In genomic region chr13:43930081-43930981, GRCm38 (mm10) we compare ENCODE assay signal across 14 mouse cellular contexts.
A peak's percentile ranks its signal among the peaks of the same experiment; 100 is the strongest.
DNase-seq lines count a peak whose midpoint lies in the region; ATAC-seq and TF ChIP-seq lines count a peak whose summit lies in the region.
"Had no signal": no experiment of that assay in that cellular context is flagged by ENCODE, and none has a peak within 500 bp of the region (broad histone marks: within the 10 kb centered on the region; RNA-seq: fewer than 3 reads in every experiment).

No protein-coding gene starts in this region.

- no peaks in the 10 kb centered on the region for H3K9me3 ChIP-seq in kidney, postnatal 0 days (replicated peaks; ENCODE audit: low read length)
- no peaks in the 10 kb centered on the region for H3K9me3 ChIP-seq in embryonic facial prominence, embryonic 15.5 days (replicated peaks)
- peaks cover 5% of the 10 kb centered on the region; the same call in 1 of the 2 replicates for H3K9me3 ChIP-seq in limb, embryonic 11.5 days (ENCODE audit: control insufficient read depth, low read length)
- H3K9me3 ChIP-seq: heart, embryonic 15.5 days; limb, embryonic 15.5 days had no signal

- no peak for TF ChIP-seq CTCF in kidney, postnatal 0 days (IDR thresholded peaks at IDR 0.05; ENCODE audit: low read depth)

- H3K4me1 ChIP-seq in kidney, postnatal 0 days (replicated peaks; ENCODE audit: insufficient read depth, low read length), result 0 out of 2 replicates have a peak, but pooled peaks cover 3% of the 10 kb centered on the region
- peaks cover 10% of the 10 kb centered on the region for H3K4me1 ChIP-seq in embryonic facial prominence, embryonic 15.5 days
- peaks cover 25% of the 10 kb centered on the region for H3K4me1 ChIP-seq in limb, embryonic 11.5 days (ENCODE audit: control insufficient read depth, insufficient read depth, low read length)
- H3K4me1 ChIP-seq: heart, embryonic 15.5 days had no signal

- no peak for DNase-seq in kidney, postnatal 0 days (ENCODE audit: low spot score)
- no peak for DNase-seq in kidney, postnatal 4 days
- DNase-seq in limb, embryonic 11.5 days (ENCODE audit: low spot score), result peak; percentile 85
- DNase-seq in retina, postnatal 1 day, result peak; percentile 91
- no peak for DNase-seq in lung, postnatal 10 days
- DNase-seq in layer of hippocampus, adult 11-12 months (ENCODE audit: low spot score), result no peak
- DNase-seq in spleen, postnatal 14 days (ENCODE audit: low spot score in 2 of 2), result no peak
- DNase-seq: cerebellum, adult 8-10 months; kidney, adult 18-20 months; lung, postnatal 14 days; thymus, adult 18-20 months had no signal

- H3K4me3 ChIP-seq in kidney, postnatal 0 days (replicated peaks; ENCODE audit: low read depth, low read length), result no peak overlapping the region
- no peak overlapping the region for H3K4me3 ChIP-seq in embryonic facial prominence, embryonic 15.5 days (replicated peaks)
- H3K4me3 ChIP-seq in limb, embryonic 11.5 days (ENCODE audit: low read depth, low read length), result no peak overlapping the region
- H3K4me3 ChIP-seq: heart, embryonic 15.5 days; limb, embryonic 15.5 days had no signal

- no peak overlapping the region for H3K27ac ChIP-seq in kidney, postnatal 0 days
- H3K27ac ChIP-seq in embryonic facial prominence, embryonic 15.5 days (replicated peaks), result 0 out of 2 replicates have a peak overlapping the region, but pooled peaks have one; percentile 8
- H3K27ac ChIP-seq in limb, embryonic 11.5 days (replicated peaks; ENCODE audit: low read depth, low read length), result peak overlapping the region; percentile 53
- H3K27ac ChIP-seq: heart, embryonic 15.5 days; limb, embryonic 15.5 days had no signal

- 0 out of 2 replicates have a peak overlapping the region, but pooled peaks have one; percentile 23 for H3K9ac ChIP-seq in kidney, postnatal 0 days (ENCODE audit: low read depth, low read length)
- no peak overlapping the region for H3K9ac ChIP-seq in embryonic facial prominence, embryonic 15.5 days
- H3K9ac ChIP-seq in limb, embryonic 11.5 days (ENCODE audit: low read length), result no peak overlapping the region
- H3K9ac ChIP-seq: heart, embryonic 15.5 days; limb, embryonic 15.5 days had no signal

- H3K27me3 ChIP-seq in kidney, postnatal 0 days (ENCODE audit: insufficient read depth, low read length), result no peaks in the 10 kb centered on the region
- H3K27me3 ChIP-seq in embryonic facial prominence, embryonic 15.5 days, result no peaks in the 10 kb centered on the region
- H3K27me3 ChIP-seq in limb, embryonic 11.5 days (ENCODE audit: control insufficient read depth, insufficient read depth, low read length), result no peaks in the 10 kb centered on the region
- H3K27me3 ChIP-seq: heart, embryonic 15.5 days; limb, embryonic 15.5 days had no signal

- WGBS in kidney, postnatal 0 days, result 73% methylated on average over 19 of the region's 19 CpGs
- 33% methylated on average over 19 of the region's 19 CpGs for WGBS in embryonic facial prominence, embryonic 15.5 days
- WGBS in limb, embryonic 11.5 days, result 13% methylated on average over 19 of the region's 19 CpGs

- no peak overlapping the region for H3K4me2 ChIP-seq in kidney, postnatal 0 days (ENCODE audit: low read length)
- H3K4me2 ChIP-seq in embryonic facial prominence, embryonic 15.5 days (replicated peaks), result no peak overlapping the region; the same call in 1 of the 2 replicates
- no peak overlapping the region for H3K4me2 ChIP-seq in limb, embryonic 11.5 days (ENCODE audit: low read depth, severe bottlenecking)
- H3K4me2 ChIP-seq: heart, embryonic 15.5 days; limb, embryonic 15.5 days had no signal

- no peak for ATAC-seq in kidney, postnatal 0 days (replicated peaks; ENCODE audit: low FRiP score, low read depth)
- ATAC-seq in embryonic facial prominence, embryonic 15.5 days (ENCODE audit: insufficient number of reproducible peaks, low FRiP score, low TSS enrichment, low read depth), result peak; percentile 43; the same call in 1 of the 2 replicates
- peak; percentile 71 for ATAC-seq in limb, embryonic 11.5 days (ENCODE audit: insufficient number of reproducible peaks, low FRiP score, low TSS enrichment, low read depth)

- H3K36me3 ChIP-seq in kidney, postnatal 0 days (ENCODE audit: insufficient read depth, low read length), result no peaks in the 10 kb centered on the region
- no peaks in the 10 kb centered on the region for H3K36me3 ChIP-seq in embryonic facial prominence, embryonic 15.5 days
- H3K36me3 ChIP-seq in limb, embryonic 11.5 days (ENCODE audit: control insufficient read depth, insufficient read depth, low read length), result no peaks in the 10 kb centered on the region
- H3K36me3 ChIP-seq: heart, embryonic 15.5 days; limb, embryonic 15.5 days had no signal

Comparison
In these comparisons a context has a peak if more than half of its experiments do, and no peak if none do; other contexts are left out.
1. DNase-seq: peak in limb, embryonic 11.5 days (single experiment) and retina, postnatal 1 day (single experiment); none in kidney, postnatal 0 days (single experiment), kidney, postnatal 4 days (0 of 2), lung, postnatal 10 days (single experiment), layer of hippocampus, adult 11-12 months (single experiment) and spleen, postnatal 14 days (0 of 2).